9 mouse cellular contexts compared by ENCODE assay signal in genomic region chr7:80832191-80832590, GRCm38 (mm10). TPM values are rescaled to one million over a fixed set of nuclear protein-coding genes. Genes with fewer than 3 reads are reported as not detected.
DNase-seq lines count a peak whose midpoint lies in the region; ATAC-seq and TF ChIP-seq lines count a peak whose summit lies in the region.
"Had no signal": no experiment of that assay in that cellular context is flagged by ENCODE, and none has a peak within 500 bp of the region (broad histone marks: within the 10 kb centered on the region; RNA-seq: fewer than 3 reads in every experiment).

No protein-coding gene starts in this region.

- ATAC-seq in forebrain, embryonic 14.5 days = no peak
- ATAC-seq in forebrain, embryonic 12.5 days (ENCODE audit: low FRiP score) = no peak
- peak; percentile 82 for ATAC-seq in inflammation-experienced regulatory T-cells, adult 6 months

- no peaks in the 10 kb centered on the region for H3K27me3 ChIP-seq in forebrain, embryonic 14.5 days (replicated peaks; ENCODE audit: control insufficient read depth, insufficient read depth, low read length)
- H3K27me3 ChIP-seq in forebrain, embryonic 12.5 days = no peaks in the 10 kb centered on the region
- H3K27me3 ChIP-seq: limb, embryonic 12.5 days had no signal

- no peaks in the 10 kb centered on the region for H3K9me3 ChIP-seq in forebrain, embryonic 14.5 days (replicated peaks; ENCODE audit: control insufficient read depth, low read length)
- no peaks in the 10 kb centered on the region for H3K9me3 ChIP-seq in forebrain, embryonic 12.5 days
- H3K9me3 ChIP-seq: limb, embryonic 12.5 days had no signal

- H3K9ac ChIP-seq in forebrain, embryonic 14.5 days (ENCODE audit: low read length) = no peak overlapping the region
- no peak overlapping the region for H3K9ac ChIP-seq in forebrain, embryonic 12.5 days
- H3K9ac ChIP-seq: limb, embryonic 12.5 days had no signal

- WGBS in forebrain, embryonic 14.5 days = 29% methylated on average over 4 of the region's 4 CpGs
- 55% methylated on average over 4 of the region's 4 CpGs for WGBS in forebrain, embryonic 12.5 days

- no peak overlapping the region for H3K27ac ChIP-seq in forebrain, embryonic 14.5 days (ENCODE audit: low read depth, low read length)
- no peak overlapping the region for H3K27ac ChIP-seq in forebrain, embryonic 12.5 days
- H3K27ac ChIP-seq in layer of hippocampus, adult 2 months = no peak overlapping the region
- H3K27ac ChIP-seq: limb, embryonic 12.5 days had no signal

- TF ChIP-seq CTCF in layer of hippocampus, adult 2 months (conservative IDR thresholded peaks at IDR 0.05) = no peak

- H3K4me2 ChIP-seq in forebrain, embryonic 14.5 days (ENCODE audit: low read length) = no peak overlapping the region
- H3K4me2 ChIP-seq in forebrain, embryonic 12.5 days = no peak overlapping the region
- H3K4me2 ChIP-seq: limb, embryonic 12.5 days had no signal

- H3K4me1 ChIP-seq in forebrain, embryonic 14.5 days (ENCODE audit: control insufficient read depth, insufficient read depth, low read length) = 0 out of 2 replicates have a peak, but pooled peaks cover 2% of the 10 kb centered on the region
- 0 out of 2 replicates have a peak, but pooled peaks cover 3% of the 10 kb centered on the region for H3K4me1 ChIP-seq in forebrain, embryonic 12.5 days

- no peaks in the 10 kb centered on the region for H3K36me3 ChIP-seq in forebrain, embryonic 14.5 days (ENCODE audit: control insufficient read depth, insufficient read depth, low read length)
- H3K36me3 ChIP-seq in forebrain, embryonic 12.5 days (replicated peaks) = no peaks in the 10 kb centered on the region
- H3K36me3 ChIP-seq: limb, embryonic 12.5 days had no signal

- H3K4me3 ChIP-seq in forebrain, embryonic 14.5 days (ENCODE audit: low read depth, low read length) = no peak overlapping the region
- no peak overlapping the region for H3K4me3 ChIP-seq in forebrain, embryonic 12.5 days (replicated peaks)
- H3K4me3 ChIP-seq in layer of hippocampus, adult 2 months = no peak overlapping the region
- H3K4me3 ChIP-seq: limb, embryonic 12.5 days had no signal

- peak; percentile 50 for DNase-seq in forebrain, embryonic 14.5 days (ENCODE audit: low spot score)
- peak; percentile 33 to 53 for DNase-seq in CD8-positive naive resting alpha-beta T cell, adult 2 months (ENCODE audit: low read depth in 2 of 2, low spot score in 2 of 2)
- DNase-seq in naive thymus-derived CD4-positive, alpha-beta T cell, adult 2 months (ENCODE audit: low read depth) = peak; percentile 88
- no peak for DNase-seq in embryo, embryonic 10 days (ENCODE audit: low spot score)
- no peak for DNase-seq in layer of hippocampus, adult 2 months (ENCODE audit: low spot score in 2 of 2)
- no peak for DNase-seq in right cerebral cortex, postnatal 10 days (ENCODE audit: low spot score in 2 of 2)

RNA-seq across cellular contexts. Expression of gene Iqgap1, which starts 6.4 kb away (rescaled TPM):
- 16.5 and 21.5 TPM in 2 replicates for polyA plus RNA-seq in forebrain, embryonic 14.5 days (2014; fragmentation: Nextera tagmentation; extraction: Ambion mirVana)
- polyA plus RNA-seq in forebrain, embryonic 12.5 days (2016; fragmentation: Nextera tagmentation; extraction: Ambion mirVana) = 30.8 and 31.6 TPM in 2 replicates
- polyA plus RNA-seq in inflammation-experienced regulatory T-cells, adult 6 months (2017; shearing (Covaris generic)) = 100 to 1,000 TPM; 197 to 297 (median 271) TPM
- total RNA-seq in layer of hippocampus, adult 2 months (2021) = 10 to 100 TPM; 19.4 to 21.6 TPM

RNA-seq across cellular contexts. Expression of gene Zscan2, which starts 28.5 kb away (rescaled TPM):
- polyA plus RNA-seq in forebrain, embryonic 14.5 days (2014; fragmentation: Nextera tagmentation; extraction: Ambion mirVana) = 5.6 and 5.7 TPM in 2 replicates
- polyA plus RNA-seq in forebrain, embryonic 12.5 days (2016; fragmentation: Nextera tagmentation; extraction: Ambion mirVana) = 3.7 and 4.5 TPM in 2 replicates
- 1 to 10 TPM; 2.4 to 3.1 (median 2.6) TPM for polyA plus RNA-seq in inflammation-experienced regulatory T-cells, adult 6 months (2017; shearing (Covaris generic))
- 10 to 100 TPM; 15.1 to 17.4 TPM for total RNA-seq in layer of hippocampus, adult 2 months (2021)

Comparison
In these comparisons a context has a peak if more than half of its experiments do, and no peak if none do; other contexts are left out.
1. DNase-seq: peak in forebrain, embryonic 14.5 days (single experiment), CD8-positive naive resting alpha-beta T cell, adult 2 months (2 of 2) and naive thymus-derived CD4-positive, alpha-beta T cell, adult 2 months (single experiment); none in embryo, embryonic 10 days (single experiment), layer of hippocampus, adult 2 months (0 of 2) and right cerebral cortex, postnatal 10 days (0 of 2).